Mouse (Mus musculus) kidney, postnatal 25 days (tissue): ENCODE data around the gene Yap1.
A peak's percentile ranks its signal among the peaks of the same experiment; 100 is the strongest.

Experiments
- DNase-seq, 2 experiments: peaks; one replicate each; pipeline ENCODE4 v3.0.0; 2021; ENCODE audit warnings: mixed read lengths in 2 of 2

Gene Yap1

GRCm38 (mm10) chr9:8004370-8004991 lies at the start of gene Yap1:
Gene Yap1, minus strand, starts transcription at chr9:8004596.
- DNase-seq, result peak; percentile 91 to 96

- DNase-seq, result no peak
Measured at GRCm38 (mm10) chr9:8043044-8043387, 38.6 kb upstream of the Yap1 start.

DNA sequence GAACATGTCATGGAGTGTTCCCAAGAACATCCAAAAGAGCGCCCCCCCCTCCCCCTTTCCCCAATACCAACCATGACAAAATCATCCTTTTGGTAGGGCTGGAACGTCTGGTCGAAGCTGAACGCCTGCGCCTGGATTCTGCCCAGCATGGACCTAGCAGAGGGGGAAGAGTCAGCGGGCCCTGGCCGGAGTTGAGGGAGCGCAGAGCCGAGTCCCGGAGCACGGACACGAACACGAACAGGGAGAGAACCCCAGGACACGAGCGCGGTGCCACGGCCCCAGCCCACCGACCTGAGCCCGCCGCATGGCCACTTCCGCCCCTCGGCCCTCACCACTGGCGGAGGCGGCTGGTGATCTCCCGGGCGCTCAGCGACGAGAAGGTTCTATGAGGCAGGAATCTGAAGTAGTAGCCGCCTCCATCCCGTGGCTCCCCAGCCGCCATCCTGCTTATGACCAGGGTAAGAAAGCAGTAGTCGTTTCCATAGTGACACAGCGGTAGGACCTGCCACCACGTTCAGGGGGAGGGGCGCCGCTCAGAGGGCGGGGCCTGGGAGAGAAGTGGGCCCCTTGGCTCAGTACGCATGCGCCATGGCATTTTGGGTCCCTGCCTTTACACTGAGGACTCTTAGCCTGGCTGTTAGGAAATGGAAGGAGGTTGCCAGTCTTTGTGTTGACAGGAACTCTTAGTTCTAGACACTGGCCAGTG lies 38.1 kb upstream of the Yap1 start, which contains the start of gene Cfap300:
Gene Cfap300, minus strand, starts transcription at position 486 of the 706 bp plus-strand sequence.
- peak; percentile 98 for DNase-seq

GRCm38 (mm10) chr9:8035546-8035945 lies 31.1 kb upstream of the Yap1 start:
- DNase-seq, result no peak

GRCm38 (mm10) chr9:8035091-8035490 lies 30.7 kb upstream of the Yap1 start:
- no peak for DNase-seq

- no peak for DNase-seq
Measured at GRCm38 (mm10) chr9:8034143-8034542, 29.7 kb upstream of the Yap1 start.

DNA sequence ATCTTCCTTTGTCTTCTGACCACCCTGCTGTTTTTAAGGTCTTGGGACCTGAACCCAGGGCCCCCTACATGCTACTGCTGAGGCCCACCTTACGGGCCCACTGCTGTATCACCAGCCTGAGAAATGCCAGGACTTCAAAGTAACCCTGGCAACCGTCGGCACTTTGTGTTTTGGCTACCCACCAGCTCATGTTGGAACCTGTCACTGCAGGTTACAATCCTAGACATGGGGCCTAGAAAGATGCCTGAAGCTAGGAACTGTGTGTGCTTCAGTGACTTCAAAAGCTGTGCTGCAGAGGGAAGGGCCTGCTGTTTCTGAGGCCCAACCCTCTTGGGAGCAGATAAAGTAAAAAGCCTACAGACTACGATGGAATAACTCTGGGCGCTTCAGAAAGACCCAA lies 28.5 kb upstream of the Yap1 start:
- DNase-seq, result peak; percentile 9 to 52

GRCm38 (mm10) chr9:8018609-8019008 lies 14.2 kb upstream of the Yap1 start:
- no peak for DNase-seq

DNA sequence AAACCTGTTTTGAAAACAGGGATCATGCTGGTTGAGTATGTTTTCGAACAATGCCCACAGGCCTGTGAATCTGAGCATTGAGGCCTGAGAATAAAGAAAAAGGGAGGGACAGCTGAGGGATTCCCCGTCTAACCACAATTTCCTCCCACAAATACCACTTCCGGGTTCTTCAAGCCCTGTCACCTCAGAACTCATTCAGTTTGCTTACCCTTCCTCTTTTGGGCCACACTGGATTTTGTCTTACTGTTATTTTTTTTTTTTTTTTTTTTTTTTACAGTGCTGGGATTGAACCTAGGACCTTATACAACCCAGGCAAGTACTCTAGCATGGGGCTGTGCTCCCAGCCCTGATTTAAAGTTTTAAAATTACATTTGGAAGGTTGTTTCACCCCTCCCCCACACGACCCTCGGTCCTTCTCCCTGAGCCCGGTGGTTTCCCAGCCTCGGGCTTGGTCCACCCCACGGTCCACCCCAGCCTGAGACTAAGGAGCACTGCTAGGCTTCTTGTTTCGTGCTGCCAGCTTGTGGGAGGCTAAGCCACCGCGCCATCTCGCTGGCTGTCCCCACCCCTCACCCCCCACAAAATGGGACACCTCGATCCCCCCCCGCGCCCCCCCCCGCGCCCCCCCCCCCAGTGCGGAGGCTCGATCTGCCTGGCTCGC lies 13.0 kb upstream of the Yap1 start:
- DNase-seq, result peak; percentile 14 to 45

- DNase-seq, result peak; percentile 77 to 85
Measured at GRCm38 (mm10) chr9:8003301-8004271, 810 bp downstream of the Yap1 start.

- DNase-seq, result peak; percentile 39 to 65
Measured at GRCm38 (mm10) chr9:8002806-8003205, 1.6 kb downstream of the Yap1 start.

- DNase-seq, result peak in 1 of 2 experiments; percentile 37
Measured at GRCm38 (mm10) chr9:8001352-8001751, 3.0 kb downstream of the Yap1 start.

GRCm38 (mm10) chr9:7994275-7994674 lies 10.1 kb downstream of the Yap1 start:
- no peak for DNase-seq

DNA sequence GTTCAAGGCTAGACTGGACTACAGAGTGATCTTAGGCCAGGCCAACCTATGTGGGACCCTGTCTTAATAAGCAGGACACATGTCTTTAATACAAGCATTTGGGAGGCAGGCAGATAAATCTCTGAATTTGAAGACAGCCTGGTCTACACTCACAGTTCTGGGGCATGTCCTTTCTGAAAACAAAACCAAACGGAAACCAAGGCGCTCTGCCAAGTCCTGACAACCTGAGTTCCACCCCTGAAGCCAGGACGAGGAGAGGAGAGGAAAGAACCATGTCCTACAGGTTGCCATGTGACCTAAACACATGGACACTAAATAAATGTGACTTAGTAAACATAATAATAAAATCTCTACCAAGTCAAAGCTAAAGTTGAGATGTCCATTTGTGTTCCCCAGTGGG lies 11.7 kb downstream of the Yap1 start:
- peak; percentile 58 to 67 for DNase-seq

DNA sequence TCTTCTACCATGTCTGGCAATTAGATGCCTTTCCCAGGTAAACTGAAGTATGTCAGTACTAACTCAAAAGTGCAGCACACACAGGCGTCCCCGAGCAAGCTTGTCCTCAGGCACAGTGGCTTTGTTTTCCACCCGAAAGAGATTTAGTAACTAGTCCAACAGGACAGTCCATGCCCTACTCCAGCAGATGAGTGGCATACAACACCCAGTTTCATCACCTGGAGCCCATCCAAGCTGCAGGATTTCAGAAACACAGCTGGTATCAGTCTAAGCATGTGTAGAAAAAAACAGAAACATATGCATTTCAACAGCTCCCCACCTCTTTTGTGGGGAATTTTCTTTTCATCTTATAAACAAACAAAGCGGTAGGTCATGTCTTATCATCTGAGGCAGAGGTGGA lies 13.5 kb downstream of the Yap1 start:
- no peak for DNase-seq

- no peak for DNase-seq
Measured at GRCm38 (mm10) chr9:7987119-7987518, 17.3 kb downstream of the Yap1 start.

- DNase-seq, result no peak
Measured at GRCm38 (mm10) chr9:7984287-7984686, 20.1 kb downstream of the Yap1 start.

GRCm38 (mm10) chr9:7983665-7984064 lies 20.7 kb downstream of the Yap1 start:
- DNase-seq, result no peak

GRCm38 (mm10) chr9:7980162-7980561 lies 24.2 kb downstream of the Yap1 start:
- DNase-seq, result no peak

DNA sequence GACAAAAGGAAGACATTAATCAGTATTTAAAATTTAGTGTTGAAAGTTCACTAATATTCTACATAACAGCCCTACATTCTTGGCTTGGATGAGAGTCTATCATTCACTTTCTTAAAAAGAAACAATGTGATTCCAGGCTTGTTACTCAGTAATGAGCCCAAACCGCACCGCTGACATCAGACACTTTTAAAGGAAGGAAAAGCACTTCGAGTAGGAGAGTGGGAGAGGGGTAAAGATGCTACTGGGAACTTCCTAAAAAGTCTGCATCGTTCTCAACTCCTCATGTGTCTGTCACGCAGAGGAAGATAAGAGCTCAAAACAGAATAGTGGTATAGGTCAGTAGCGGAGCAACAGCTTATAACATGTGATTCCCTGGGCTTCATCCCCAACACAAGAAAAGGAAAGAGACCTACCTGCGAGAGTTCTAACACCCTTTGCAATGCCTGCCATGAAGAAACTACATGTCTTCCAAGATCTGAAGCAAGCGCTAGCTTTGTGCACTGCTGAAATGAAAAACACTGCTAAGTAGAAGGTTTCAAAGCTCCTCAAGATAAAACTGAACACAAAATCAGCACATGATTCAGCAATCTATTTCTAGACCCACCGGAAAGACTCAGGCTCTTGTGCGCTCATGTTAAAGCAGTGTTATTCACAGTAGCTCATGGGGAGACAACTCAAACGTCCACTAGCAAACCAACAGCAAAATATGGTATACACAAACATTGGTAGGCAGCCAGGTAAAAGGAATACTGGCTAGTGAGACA lies 25.1 kb downstream of the Yap1 start:
- no peak for DNase-seq

- DNase-seq, result no peak
Measured at GRCm38 (mm10) chr9:7978502-7978901, 25.9 kb downstream of the Yap1 start.

- peak; percentile 23 to 64 for DNase-seq
Measured at GRCm38 (mm10) chr9:7977587-7977986, 26.8 kb downstream of the Yap1 start.
